Mouse (Mus musculus) monocyte, adult 5-6 weeks (primary cell): ENCODE data around the gene Gm49368. TPM values are rescaled to one million over a fixed set of nuclear protein-coding genes. Genes with fewer than 3 reads are reported as not detected.
"Not testable (repeated sequence)": the region's sequence is repeated elsewhere in the genome, so short reads cannot be mapped to it uniquely, and the experiment has no call there.

ENCODE experiments used
- ATAC-seq: fragments of 153-309, 156-312 bp; replicated peaks from 2 replicates; pipeline ENCODE4 v1.8.0; 2017; ENCODE audit warnings: mild to moderate bottlenecking; ENCODE audit not compliant: low TSS enrichment, insufficient number of reproducible peaks, severe bottlenecking, poor library complexity, low FRiP score
- total RNA-seq: library from RNA; stranded (forward); fragments of 200-1000, 200-491, 200-594 nt; gene quantifications from 3 replicates; pipeline ENCODE4 v1.2.3, GENCODE M21; 2017

The Gm49368 gene
- total RNA-seq, 1 experiment from 2014 or later, result 33.7 TPM

GRCm38 (mm10) chr7:128114371-128115105, 52.1 kb downstream of the Gm49368 start:
- no peak for ATAC-seq

- ATAC-seq, result peak; percentile 36; the same call in 1 of the 2 replicates
Observed at GRCm38 (mm10) chr7:128115211-128115958, 52.9 kb downstream of the Gm49368 start.

DNA sequence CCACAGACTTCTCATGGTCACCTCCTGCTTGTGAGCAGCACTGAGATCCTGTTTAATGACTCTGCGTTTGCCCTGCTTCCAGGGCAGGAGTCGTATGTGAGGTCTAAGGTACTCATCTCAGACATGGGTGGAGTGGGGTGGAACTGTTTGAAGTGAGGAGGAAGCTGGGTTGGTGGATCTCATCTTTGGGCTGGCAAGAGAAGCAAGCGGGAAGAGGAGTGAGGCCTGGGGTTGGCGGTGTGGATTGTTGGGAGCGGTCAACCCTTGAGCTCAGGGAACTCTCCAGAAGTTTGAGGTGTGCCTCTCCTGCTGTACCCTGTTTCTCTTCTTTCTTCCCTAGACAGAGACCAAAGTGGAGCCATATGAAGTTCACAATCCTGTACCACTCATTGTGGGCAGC, 53.9 kb downstream of the Gm49368 start:
- ATAC-seq, result no peak

- ATAC-seq, result no peak
Observed at GRCm38 (mm10) chr7:128119726-128120490, 57.4 kb downstream of the Gm49368 start.

DNA sequence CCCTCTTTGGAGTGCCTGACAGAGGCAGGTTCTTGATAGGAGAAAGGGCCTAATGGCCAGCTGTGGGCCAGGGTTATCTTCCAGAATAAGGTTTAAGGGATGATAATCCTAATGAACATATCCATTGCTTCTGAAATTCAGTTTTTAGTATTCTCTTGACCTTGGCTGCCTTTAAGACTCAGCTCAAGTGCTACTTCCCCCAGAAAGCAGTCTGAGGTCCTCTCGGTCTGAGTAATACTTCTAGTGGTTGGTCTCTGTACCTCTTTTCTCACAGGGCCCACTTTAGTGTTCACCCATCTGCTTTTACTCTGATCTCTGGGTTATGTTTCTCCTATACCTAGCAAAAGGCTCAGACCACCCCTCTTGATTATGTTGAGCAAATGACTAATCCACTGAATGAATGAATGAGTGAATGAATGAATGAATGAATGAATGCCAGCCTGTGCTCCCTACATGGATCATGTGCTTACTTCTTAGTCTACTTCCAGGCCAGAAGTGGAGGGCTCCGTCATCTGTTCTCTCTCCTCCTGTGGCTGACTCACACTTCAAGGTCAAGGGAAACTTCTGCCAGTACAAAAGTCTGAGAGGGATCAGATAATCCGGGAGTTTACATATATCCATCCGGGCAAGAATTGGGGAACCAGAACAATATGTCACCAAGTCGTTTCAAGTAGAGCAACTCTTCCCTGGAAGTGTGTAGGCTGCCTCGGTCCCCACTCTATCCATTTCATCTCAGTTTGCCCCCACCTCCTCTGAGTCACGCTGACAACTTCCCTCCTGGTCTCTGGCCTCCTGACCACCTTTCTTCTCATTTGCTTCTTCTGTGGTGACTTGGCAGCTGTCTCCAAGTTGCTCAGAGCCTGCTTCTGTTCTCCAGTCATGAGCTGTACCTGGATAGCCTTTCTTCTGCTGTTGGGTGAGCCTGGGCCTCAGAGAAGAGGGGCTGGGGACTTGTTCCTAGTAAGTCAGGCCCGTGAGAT, 66.5 kb downstream of the Gm49368 start, which contains the start of gene Itgax:
Itgax (plus strand) TSS at position 807 of the 980 bp plus-strand sequence.
- ATAC-seq, result peak; percentile 50

GRCm38 (mm10) chr7:128132148-128132547, 69.7 kb downstream of the Gm49368 start:
- ATAC-seq, result 0 out of 2 replicates have a peak, but pooled peaks have one; percentile 3

- ATAC-seq, result peak; percentile 66
Observed at GRCm38 (mm10) chr7:128133596-128133995, 71.1 kb downstream of the Gm49368 start.

- peak; percentile 60 for ATAC-seq
Observed at GRCm38 (mm10) chr7:128136927-128137326, 74.4 kb downstream of the Gm49368 start.

DNA sequence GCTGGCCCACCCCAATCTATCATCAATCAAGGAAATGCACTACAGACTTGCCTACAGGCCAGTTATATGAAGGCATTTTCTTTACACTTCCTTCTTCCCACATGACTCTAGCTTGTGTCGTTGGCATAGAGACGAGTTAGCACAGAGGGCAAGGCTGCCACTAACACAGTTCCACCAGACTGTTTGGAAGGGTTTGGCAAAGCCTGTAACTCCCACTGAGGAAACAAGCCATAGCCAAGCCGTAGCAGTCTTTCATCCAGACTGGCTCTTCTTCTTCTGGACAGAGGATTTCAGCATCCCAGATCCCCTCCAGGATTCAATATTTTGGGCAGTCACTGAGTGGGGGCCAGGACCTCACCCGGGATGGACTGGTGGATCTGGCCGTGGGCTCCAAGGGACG, 77.1 kb downstream of the Gm49368 start:
- ATAC-seq, result no peak

DNA sequence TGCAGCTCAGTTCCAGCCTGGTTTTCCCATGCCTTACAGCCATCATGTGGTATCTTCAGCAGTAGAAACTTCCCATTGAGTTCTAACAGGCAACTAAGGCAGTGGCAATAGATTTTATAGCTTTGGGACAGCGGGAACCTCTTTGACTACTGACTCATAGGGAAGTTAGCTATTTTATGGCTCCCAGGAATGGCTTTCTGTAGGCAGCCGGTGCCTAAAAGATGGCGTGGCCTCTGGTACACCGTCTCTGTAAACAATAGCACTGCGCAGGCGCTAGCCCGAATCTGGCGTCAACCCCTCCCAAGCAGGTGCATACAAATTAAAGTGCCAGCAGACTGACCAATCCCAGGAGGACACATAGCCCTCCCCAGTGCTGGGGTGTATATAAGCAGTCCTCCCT, 88.5 kb downstream of the Gm49368 start:
- ATAC-seq, result no peak

GRCm38 (mm10) chr7:128154076-128154475, 91.6 kb downstream of the Gm49368 start, which contains the start of gene Itgad:
Itgad (plus strand) TSS chr7:128154376.
- ATAC-seq, result no peak

- no peak for ATAC-seq
Observed at GRCm38 (mm10) chr7:128154924-128155323, 92.4 kb downstream of the Gm49368 start.

DNA sequence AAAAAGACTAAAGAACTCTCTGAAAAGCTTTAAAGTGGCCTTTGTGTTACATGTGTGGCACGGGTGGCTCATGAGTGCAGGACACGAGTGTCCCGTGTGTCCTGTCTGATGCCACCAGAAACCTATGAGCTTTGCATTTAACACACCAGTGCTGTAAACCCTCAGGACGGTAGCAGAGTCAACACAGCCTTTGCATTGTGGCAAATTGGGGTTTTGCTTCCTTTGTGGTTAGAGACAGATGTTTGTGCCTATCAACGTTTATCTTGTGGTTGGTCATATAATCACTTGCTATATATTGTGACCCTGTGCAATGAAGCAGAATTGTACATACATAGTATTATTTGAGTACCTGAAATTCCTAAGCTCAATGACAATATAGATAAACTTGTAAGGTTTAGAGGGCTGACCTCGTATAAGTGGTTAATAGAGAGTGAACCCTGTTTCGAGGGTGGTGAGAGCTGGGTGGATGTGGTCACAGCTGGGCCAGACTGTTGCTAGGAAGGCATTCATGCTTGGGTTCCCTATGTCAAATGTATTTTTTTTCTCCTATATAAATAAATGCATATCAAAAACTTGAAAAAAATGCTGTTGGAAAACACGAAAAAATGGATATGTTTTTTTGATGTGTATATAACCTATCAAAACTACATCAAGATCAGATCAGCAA, 96.3 kb downstream of the Gm49368 start:
- not testable (repeated sequence) for ATAC-seq

- ATAC-seq, result no peak
Observed at GRCm38 (mm10) chr7:128164001-128164400, 101.5 kb downstream of the Gm49368 start.

DNA sequence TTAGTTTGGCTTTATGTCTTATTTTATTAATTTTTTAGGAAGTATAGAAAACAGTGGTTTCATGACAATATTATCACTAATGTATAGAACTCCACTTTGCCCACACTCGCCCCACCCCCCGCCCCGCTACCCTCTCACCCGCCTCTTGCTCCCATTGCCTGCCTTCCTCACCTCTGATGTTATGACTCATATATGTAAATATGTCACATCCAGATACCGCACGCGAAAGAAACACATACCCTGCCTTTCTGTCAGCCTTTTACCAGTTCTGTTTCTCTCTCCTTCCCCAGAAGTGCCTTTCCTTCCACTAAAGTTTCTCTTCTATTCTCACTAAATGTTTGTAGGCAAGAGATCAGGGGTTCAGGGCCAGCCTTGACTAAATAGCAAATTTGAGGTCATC, 103.9 kb downstream of the Gm49368 start:
- ATAC-seq, result no peak

- 0 out of 2 replicates have a peak, but pooled peaks have one; percentile 53 for ATAC-seq
Observed at GRCm38 (mm10) chr7:128169996-128170395, 107.5 kb downstream of the Gm49368 start.
